Mouse (Mus musculus): ENCODE results near the gene Med15. TPM values are rescaled to one million over a fixed set of nuclear protein-coding genes. Genes with fewer than 3 reads are reported as not detected.

Med15 gene
- polyA plus RNA-seq, 1 experiment from 2014 or later, result 39.8 TPM

- Histone ChIP-seq H3K4me3 (replicated peaks; ENCODE audit: low read depth, low read length) (no peak overlapping the region), H3K9ac (replicated peaks; ENCODE audit: low read length) (no peak overlapping the region), H3K9me3 (ENCODE audit: control insufficient read depth, low read length) (no peaks in the 10 kb centered on the region), H3K27ac (replicated peaks; ENCODE audit: low read depth, low read length) (no peak overlapping the region), H3K4me2 (ENCODE audit: low read length) (no peak overlapping the region), H3K36me3 (ENCODE audit: control insufficient read depth, insufficient read depth, low read length) (peaks cover 59% of the 10 kb centered on the region), H3K4me1 (ENCODE audit: control insufficient read depth, insufficient read depth, low read length) (peaks cover 10% of the 10 kb centered on the region; the same call in 1 of the 2 replicates), H3K27me3 (ENCODE audit: control insufficient read depth, insufficient read depth, low read length) (no peaks in the 10 kb centered on the region)
- 90% methylated on average over 16 of the region's 16 CpGs for WGBS
- DNase-seq, result no peak
- no peak for ATAC-seq (ENCODE audit: low FRiP score, low TSS enrichment)
Measured at GRCm38 (mm10) chr16:17649925-17650605, 82.6 kb downstream of the Med15 start.

- H3K4me2 ChIP-seq (ENCODE audit: low read length), result no peak overlapping the region; the same call in 1 of the 2 replicates
- WGBS, result 76% methylated on average over 10 of the region's 10 CpGs
Measured at GRCm38 (mm10) chr16:17647566-17648340, 84.9 kb downstream of the Med15 start.

GRCm38 (mm10) chr16:17647156-17647555 lies 85.5 kb downstream of the Med15 start:
- 0 out of 2 replicates have a peak, but pooled peaks have one; percentile 22 for ATAC-seq (ENCODE audit: low FRiP score, low TSS enrichment)
- no peak for DNase-seq
- peak overlapping the region; percentile 65; the same call in 1 of the 2 replicates for H3K9ac ChIP-seq (replicated peaks; ENCODE audit: low read length)
- H3K4me2 ChIP-seq (ENCODE audit: low read length), result peak overlapping the region; percentile 89
- no peak overlapping the region for H3K27ac ChIP-seq (replicated peaks; ENCODE audit: low read depth, low read length)
- H3K4me3 ChIP-seq (replicated peaks; ENCODE audit: low read depth, low read length), result peak overlapping the region; percentile 57; the same call in 1 of the 2 replicates
- H3K36me3 ChIP-seq (ENCODE audit: control insufficient read depth, insufficient read depth, low read length), result peaks cover 48% of the 10 kb centered on the region
- WGBS, result 6% methylated on average over 1 of the region's 1 CpGs
- no peaks in the 10 kb centered on the region for H3K27me3 ChIP-seq (ENCODE audit: control insufficient read depth, insufficient read depth, low read length)
- H3K4me1 ChIP-seq (ENCODE audit: control insufficient read depth, insufficient read depth, low read length), result peaks cover 10% of the 10 kb centered on the region; the same call in 1 of the 2 replicates
- no peaks in the 10 kb centered on the region for H3K9me3 ChIP-seq (ENCODE audit: control insufficient read depth, low read length)

More at GRCm38 (mm10) chr16:17647566-17648340, 84.9 kb downstream of the Med15 start:
- DNase-seq (no peak), ATAC-seq (ENCODE audit: low FRiP score, low TSS enrichment) (no peak)
- Histone ChIP-seq H3K9ac (replicated peaks; ENCODE audit: low read length) (no peak overlapping the region; the same call in 1 of the 2 replicates), H3K9me3 (ENCODE audit: control insufficient read depth, low read length) (no peaks in the 10 kb centered on the region), H3K36me3 (ENCODE audit: control insufficient read depth, insufficient read depth, low read length) (peaks cover 48% of the 10 kb centered on the region), H3K4me3 (replicated peaks; ENCODE audit: low read depth, low read length) (no peak overlapping the region), H3K4me1 (ENCODE audit: control insufficient read depth, insufficient read depth, low read length) (peaks cover 10% of the 10 kb centered on the region; the same call in 1 of the 2 replicates), H3K27ac (replicated peaks; ENCODE audit: low read depth, low read length) (no peak overlapping the region), H3K27me3 (ENCODE audit: control insufficient read depth, insufficient read depth, low read length) (no peaks in the 10 kb centered on the region)

- Histone ChIP-seq H3K36me3 (ENCODE audit: control insufficient read depth, insufficient read depth, low read length) (peaks cover 45% of the 10 kb centered on the region), H3K4me2 (ENCODE audit: low read length) (peak within 1 kb of the TSS; percentile 89), H3K4me1 (ENCODE audit: control insufficient read depth, insufficient read depth, low read length) (peaks cover 10% of the 10 kb centered on the region; the same call in 1 of the 2 replicates), H3K9me3 (ENCODE audit: control insufficient read depth, low read length) (no peaks in the 10 kb centered on the region), H3K4me3 (replicated peaks; ENCODE audit: low read depth, low read length) (peak within 1 kb of the TSS; percentile 57), H3K9ac (replicated peaks; ENCODE audit: low read length) (peak within 1 kb of the TSS; percentile 65), H3K27ac (replicated peaks; ENCODE audit: low read depth, low read length) (peak within 1 kb of the TSS; percentile 49), H3K27me3 (ENCODE audit: control insufficient read depth, insufficient read depth, low read length) (no peaks in the 10 kb centered on the region)
- WGBS, result 2% methylated on average over 65 of the region's 65 CpGs
- ATAC-seq (ENCODE audit: low FRiP score, low TSS enrichment) (peak; percentile 87), DNase-seq (peak; percentile 91)
Measured at GRCm38 (mm10) chr16:17646310-17647114, 86.2 kb downstream of the Med15 start, which contains the start of gene Ccdc74a. Gene Ccdc74a (plus strand): TSS chr16:17646470.

- Histone ChIP-seq H3K27ac (replicated peaks; ENCODE audit: low read depth, low read length) (no peak overlapping the region), H3K27me3 (ENCODE audit: control insufficient read depth, insufficient read depth, low read length) (no peaks in the 10 kb centered on the region), H3K9me3 (ENCODE audit: control insufficient read depth, low read length) (no peaks in the 10 kb centered on the region), H3K36me3 (ENCODE audit: control insufficient read depth, insufficient read depth, low read length) (peaks cover 54% of the 10 kb centered on the region), H3K9ac (replicated peaks; ENCODE audit: low read length) (no peak overlapping the region), H3K4me2 (ENCODE audit: low read length) (no peak overlapping the region), H3K4me3 (replicated peaks; ENCODE audit: low read depth, low read length) (no peak overlapping the region), H3K4me1 (ENCODE audit: control insufficient read depth, insufficient read depth, low read length) (peaks cover 10% of the 10 kb centered on the region; the same call in 1 of the 2 replicates)
- 95% methylated on average over 4 of the region's 4 CpGs for WGBS
- no peak for DNase-seq
- no peak for ATAC-seq (ENCODE audit: low FRiP score, low TSS enrichment)
Measured at GRCm38 (mm10) chr16:17643437-17643990, 89.2 kb downstream of the Med15 start.

- Histone ChIP-seq H3K4me1 (ENCODE audit: control insufficient read depth, insufficient read depth, low read length) (peaks cover 10% of the 10 kb centered on the region; the same call in 1 of the 2 replicates), H3K9me3 (ENCODE audit: control insufficient read depth, low read length) (no peaks in the 10 kb centered on the region), H3K4me3 (replicated peaks; ENCODE audit: low read depth, low read length) (no peak overlapping the region), H3K9ac (replicated peaks; ENCODE audit: low read length) (no peak overlapping the region), H3K36me3 (ENCODE audit: control insufficient read depth, insufficient read depth, low read length) (peaks cover 60% of the 10 kb centered on the region), H3K4me2 (ENCODE audit: low read length) (no peak overlapping the region), H3K27me3 (ENCODE audit: control insufficient read depth, insufficient read depth, low read length) (no peaks in the 10 kb centered on the region), H3K27ac (replicated peaks; ENCODE audit: low read depth, low read length) (no peak overlapping the region)
- DNase-seq, result no peak
- 89% methylated on average over 8 of the region's 8 CpGs for WGBS
- ATAC-seq (ENCODE audit: low FRiP score, low TSS enrichment), result no peak
Measured at GRCm38 (mm10) chr16:17642311-17642710, 90.4 kb downstream of the Med15 start.

GRCm38 (mm10) chr16:17641301-17641700 lies 91.4 kb downstream of the Med15 start:
- DNase-seq, result no peak
- no peaks in the 10 kb centered on the region for H3K27me3 ChIP-seq (ENCODE audit: control insufficient read depth, insufficient read depth, low read length)
- no peak overlapping the region for H3K27ac ChIP-seq (replicated peaks; ENCODE audit: low read depth, low read length)
- ATAC-seq (ENCODE audit: low FRiP score, low TSS enrichment), result no peak
- H3K36me3 ChIP-seq (ENCODE audit: control insufficient read depth, insufficient read depth, low read length), result peaks cover 60% of the 10 kb centered on the region
- H3K9ac ChIP-seq (replicated peaks; ENCODE audit: low read length), result no peak overlapping the region
- WGBS, result 90% methylated on average over 6 of the region's 6 CpGs
- no peak overlapping the region for H3K4me2 ChIP-seq (ENCODE audit: low read length)
- no peak overlapping the region for H3K4me3 ChIP-seq (replicated peaks; ENCODE audit: low read depth, low read length)
- H3K9me3 ChIP-seq (ENCODE audit: control insufficient read depth, low read length), result no peaks in the 10 kb centered on the region
- H3K4me1 ChIP-seq (ENCODE audit: control insufficient read depth, insufficient read depth, low read length), result peaks cover 3% of the 10 kb centered on the region; the same call in 1 of the 2 replicates

- Histone ChIP-seq H3K4me3 (replicated peaks; ENCODE audit: low read depth, low read length) (no peak overlapping the region), H3K27me3 (ENCODE audit: control insufficient read depth, insufficient read depth, low read length) (no peaks in the 10 kb centered on the region), H3K36me3 (ENCODE audit: control insufficient read depth, insufficient read depth, low read length) (peaks cover 60% of the 10 kb centered on the region), H3K4me1 (ENCODE audit: control insufficient read depth, insufficient read depth, low read length) (no peaks in the 10 kb centered on the region), H3K4me2 (ENCODE audit: low read length) (no peak overlapping the region), H3K27ac (replicated peaks; ENCODE audit: low read depth, low read length) (no peak overlapping the region), H3K9ac (replicated peaks; ENCODE audit: low read length) (no peak overlapping the region), H3K9me3 (ENCODE audit: control insufficient read depth, low read length) (no peaks in the 10 kb centered on the region)
- 92% methylated on average over 9 of the region's 9 CpGs for WGBS
- ATAC-seq (ENCODE audit: low FRiP score, low TSS enrichment), result no peak
- DNase-seq, result no peak
Measured at GRCm38 (mm10) chr16:17640706-17641105, 92.0 kb downstream of the Med15 start.

Measured in midbrain, embryonic 14.5 days (tissue).